Mouse (Mus musculus): ENCODE measurements at regions not wholly inside any gene's neighbourhood (a gene's known extent, or its start where the extent isn't known, plus 50 kb on each side); places are given as distances from the start of the nearest gene placed in this dataset.
A peak's percentile ranks its signal among the peaks of the same experiment; 100 is the strongest.

DNA sequence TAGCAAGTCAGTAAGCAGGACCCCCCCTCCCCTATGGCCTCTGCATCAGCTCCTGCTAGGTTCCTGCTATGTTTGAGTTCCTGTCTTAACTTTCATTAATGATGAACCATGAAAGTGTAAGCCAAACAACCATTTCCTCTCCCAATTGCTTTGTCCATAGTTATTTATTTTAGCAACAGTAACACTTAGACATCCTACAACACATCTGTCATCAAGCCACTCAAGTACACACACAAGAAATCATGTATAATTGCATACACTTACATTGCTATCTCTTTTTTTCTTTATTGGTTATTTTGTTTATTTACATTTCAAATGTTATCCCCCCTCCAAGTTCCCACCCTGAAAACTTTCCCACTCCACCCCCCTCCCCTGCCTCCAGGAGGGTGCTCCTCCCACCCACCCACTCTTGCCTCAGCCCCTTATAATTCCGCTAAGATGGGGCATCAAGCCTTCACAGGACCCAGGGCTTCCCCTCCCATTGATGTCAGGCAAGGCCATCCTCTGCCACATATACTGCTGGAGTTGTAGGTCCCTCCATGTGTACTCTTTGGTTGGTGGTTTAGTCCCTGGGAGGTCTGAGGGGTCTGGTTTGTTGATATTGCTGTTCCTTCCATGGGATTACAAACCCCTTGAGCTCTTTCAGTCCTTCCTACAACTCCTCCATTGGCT lies 310.9 kb upstream of the Ccnh start:
- Histone ChIP-seq H3K27ac (ENCODE audit: insufficient read depth, low read length) (no peak overlapping the region), H3K4me1 (ENCODE audit: control insufficient read depth, insufficient read depth, low read length) (no peaks in the 10 kb centered on the region), H3K4me3 (ENCODE audit: insufficient read depth, low read length) (no peak overlapping the region)
- no peak for TF ChIP-seq CTCF (IDR thresholded peaks at IDR 0.05; ENCODE audit: extremely low read depth, insufficient read depth, low read length)
- TF ChIP-seq POLR2A (IDR thresholded peaks at IDR 0.05; ENCODE audit: extremely low read depth, insufficient read depth, low read length) = no peak

DNA sequence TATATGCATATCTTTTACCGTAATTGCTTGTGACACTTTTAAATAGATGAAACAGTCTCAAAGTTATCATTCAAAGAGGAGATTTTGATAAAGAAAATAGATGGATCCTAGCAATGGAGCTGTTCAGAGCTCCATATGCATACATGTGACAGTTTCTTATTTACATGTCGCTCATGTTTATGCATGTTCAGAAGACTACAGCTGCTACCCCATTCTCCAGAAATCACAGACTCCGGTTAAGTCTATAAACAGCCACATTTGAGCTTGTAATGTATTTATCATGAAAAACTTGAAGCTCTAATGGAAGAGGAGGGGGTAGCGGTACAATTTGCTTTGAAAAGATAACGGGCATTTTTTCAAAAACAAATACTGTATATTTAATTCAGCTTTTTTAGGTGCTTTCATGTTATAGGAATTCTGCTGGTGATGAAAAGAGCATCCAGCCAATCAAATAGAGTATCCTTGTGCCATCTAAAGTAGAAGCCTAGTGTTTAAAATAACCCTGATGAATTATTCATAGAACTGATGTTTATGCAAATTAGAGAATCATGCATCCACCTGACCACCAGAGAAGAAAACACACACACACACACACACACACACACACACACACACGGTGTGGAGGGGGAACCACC lies 283.7 kb upstream of the Ccnh start:
- TF ChIP-seq CTCF (IDR thresholded peaks at IDR 0.05; ENCODE audit: extremely low read depth, insufficient read depth, low read length) (no peak), POLR2A (IDR thresholded peaks at IDR 0.05; ENCODE audit: extremely low read depth, insufficient read depth, low read length) (no peak)
- Histone ChIP-seq H3K4me1 (ENCODE audit: control insufficient read depth, insufficient read depth, low read length) (no peaks in the 10 kb centered on the region), H3K4me3 (ENCODE audit: insufficient read depth, low read length) (peak overlapping the region; percentile 36), H3K27ac (ENCODE audit: insufficient read depth, low read length) (no peak overlapping the region)

DNA sequence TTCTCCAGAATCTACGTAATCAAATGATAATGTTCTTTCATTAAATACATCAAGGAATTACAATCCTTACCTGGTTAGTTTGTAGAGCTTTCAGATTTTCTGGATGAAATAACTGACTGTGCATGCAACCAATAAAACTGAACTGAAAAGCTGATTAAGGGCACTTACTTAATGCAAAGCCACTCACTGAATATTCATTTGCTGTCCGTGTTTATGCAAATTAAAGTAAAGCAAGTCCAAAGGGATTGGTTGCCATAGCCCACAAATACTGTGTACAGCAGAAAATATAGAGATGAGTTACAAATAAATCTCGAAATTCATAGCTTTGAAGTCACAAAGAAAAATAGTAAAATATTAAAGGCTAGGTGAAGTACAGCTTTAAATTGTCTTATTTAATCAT lies 283.2 kb upstream of the Ccnh start:
- H3K4me3 ChIP-seq (ENCODE audit: insufficient read depth, low read length) = peak overlapping the region; percentile 36
- no peak overlapping the region for H3K27ac ChIP-seq (ENCODE audit: insufficient read depth, low read length)
- no peaks in the 10 kb centered on the region for H3K4me1 ChIP-seq (ENCODE audit: control insufficient read depth, insufficient read depth, low read length)
- TF ChIP-seq POLR2A (IDR thresholded peaks at IDR 0.05; ENCODE audit: extremely low read depth, insufficient read depth, low read length) = no peak
- TF ChIP-seq CTCF (IDR thresholded peaks at IDR 0.05; ENCODE audit: extremely low read depth, insufficient read depth, low read length) = no peak

DNA sequence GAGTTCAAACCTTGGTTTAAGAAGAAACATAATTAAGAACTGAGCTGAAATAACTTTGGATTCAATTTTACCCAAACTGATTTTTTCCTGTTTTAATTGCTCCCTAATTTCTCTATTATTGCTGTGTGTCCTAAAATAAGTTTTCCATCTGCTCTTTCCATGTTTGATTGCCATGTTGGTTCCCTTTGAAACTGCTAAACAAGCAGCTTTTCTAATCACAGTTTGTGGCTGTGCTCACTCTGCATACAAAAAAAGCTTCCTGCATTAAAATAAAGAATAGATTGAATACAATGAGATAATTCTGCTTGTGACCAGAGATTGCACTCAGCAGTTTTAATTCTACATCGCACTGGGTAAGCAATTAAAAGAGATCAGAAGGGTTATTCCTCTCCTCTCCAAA lies 257.9 kb upstream of the Ccnh start:
- no peaks in the 10 kb centered on the region for H3K4me1 ChIP-seq (ENCODE audit: control insufficient read depth, insufficient read depth, low read length)
- H3K4me3 ChIP-seq (ENCODE audit: insufficient read depth, low read length) = no peak overlapping the region
- no peak for TF ChIP-seq POLR2A (IDR thresholded peaks at IDR 0.05; ENCODE audit: extremely low read depth, insufficient read depth, low read length)
- no peak for TF ChIP-seq CTCF (IDR thresholded peaks at IDR 0.05; ENCODE audit: extremely low read depth, insufficient read depth, low read length)
- H3K27ac ChIP-seq (ENCODE audit: insufficient read depth, low read length) = no peak overlapping the region

DNA sequence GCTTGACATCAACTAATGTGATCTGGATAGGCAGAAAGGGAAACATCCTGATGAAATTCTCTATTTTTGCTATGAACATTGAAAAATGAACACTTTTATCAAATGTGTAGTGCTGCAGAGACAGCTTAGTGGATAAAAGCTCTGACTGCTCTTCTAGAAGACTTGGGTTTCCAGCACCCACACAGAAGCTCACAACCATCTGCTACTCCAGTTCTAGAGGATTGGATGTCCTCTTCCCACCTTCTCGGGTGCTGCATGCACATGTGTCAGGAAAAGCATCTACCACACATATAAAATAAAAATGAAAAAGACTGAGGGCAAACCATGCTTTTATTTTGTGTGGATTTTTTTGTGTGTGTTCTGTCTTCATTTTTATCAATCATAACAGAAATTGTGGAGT lies 253.6 kb upstream of the Ccnh start:
- no peaks in the 10 kb centered on the region for H3K4me1 ChIP-seq (ENCODE audit: control insufficient read depth, insufficient read depth, low read length)
- no peak overlapping the region for H3K4me3 ChIP-seq (ENCODE audit: insufficient read depth, low read length)
- TF ChIP-seq POLR2A (IDR thresholded peaks at IDR 0.05; ENCODE audit: extremely low read depth, insufficient read depth, low read length) (no peak), CTCF (IDR thresholded peaks at IDR 0.05; ENCODE audit: extremely low read depth, insufficient read depth, low read length) (no peak)
- H3K27ac ChIP-seq (ENCODE audit: insufficient read depth, low read length) = no peak overlapping the region

DNA sequence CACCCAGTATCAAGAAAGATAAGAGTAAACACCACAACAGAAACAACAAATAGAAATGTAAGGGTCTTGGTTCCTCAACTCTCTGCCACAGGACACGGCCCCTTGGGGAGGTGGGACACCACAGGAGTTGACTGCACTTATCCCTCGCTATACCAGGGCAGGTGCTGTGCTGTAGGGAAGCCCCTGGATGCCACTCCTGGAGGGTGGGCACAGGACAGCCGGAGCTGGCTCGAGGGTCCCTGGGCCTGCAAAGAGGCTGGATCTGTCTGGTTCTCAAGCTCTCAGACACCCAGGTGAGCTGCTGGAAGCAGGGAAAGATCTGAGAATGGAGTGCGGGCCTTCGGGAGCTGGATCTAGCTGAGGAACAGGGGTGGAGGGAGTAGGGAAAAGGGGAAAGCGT lies 249.5 kb upstream of the Ccnh start:
- TF ChIP-seq POLR2A (IDR thresholded peaks at IDR 0.05; ENCODE audit: extremely low read depth, insufficient read depth, low read length) (no peak), CTCF (IDR thresholded peaks at IDR 0.05; ENCODE audit: extremely low read depth, insufficient read depth, low read length) (no peak)
- Histone ChIP-seq H3K4me1 (ENCODE audit: control insufficient read depth, insufficient read depth, low read length) (no peaks in the 10 kb centered on the region), H3K4me3 (ENCODE audit: insufficient read depth, low read length) (no peak overlapping the region), H3K27ac (ENCODE audit: insufficient read depth, low read length) (no peak overlapping the region)

DNA sequence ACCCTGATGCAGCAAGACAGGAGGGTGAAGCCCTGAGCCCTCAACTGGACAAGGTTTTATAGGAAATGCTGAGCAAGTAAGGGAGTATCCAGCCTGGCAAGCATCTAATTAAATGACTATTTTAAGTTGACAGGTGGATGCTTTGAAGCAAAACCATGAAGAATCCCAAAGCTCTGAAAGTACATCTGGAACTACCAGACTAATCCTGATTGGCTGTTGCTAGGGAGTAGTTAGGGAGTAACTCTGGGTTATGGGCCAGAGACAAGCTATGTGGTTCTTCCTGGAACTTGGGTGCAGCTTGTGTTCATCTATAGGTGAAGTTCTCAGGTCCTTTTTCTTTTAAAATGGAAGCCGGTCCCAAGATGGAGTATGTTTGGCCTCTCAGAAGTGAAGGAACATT lies 248.3 kb upstream of the Ccnh start:
- H3K4me3 ChIP-seq (ENCODE audit: insufficient read depth, low read length) = no peak overlapping the region
- no peaks in the 10 kb centered on the region for H3K4me1 ChIP-seq (ENCODE audit: control insufficient read depth, insufficient read depth, low read length)
- H3K27ac ChIP-seq (ENCODE audit: insufficient read depth, low read length) = no peak overlapping the region
- TF ChIP-seq POLR2A (IDR thresholded peaks at IDR 0.05; ENCODE audit: extremely low read depth, insufficient read depth, low read length) (no peak), CTCF (IDR thresholded peaks at IDR 0.05; ENCODE audit: extremely low read depth, insufficient read depth, low read length) (no peak)

DNA sequence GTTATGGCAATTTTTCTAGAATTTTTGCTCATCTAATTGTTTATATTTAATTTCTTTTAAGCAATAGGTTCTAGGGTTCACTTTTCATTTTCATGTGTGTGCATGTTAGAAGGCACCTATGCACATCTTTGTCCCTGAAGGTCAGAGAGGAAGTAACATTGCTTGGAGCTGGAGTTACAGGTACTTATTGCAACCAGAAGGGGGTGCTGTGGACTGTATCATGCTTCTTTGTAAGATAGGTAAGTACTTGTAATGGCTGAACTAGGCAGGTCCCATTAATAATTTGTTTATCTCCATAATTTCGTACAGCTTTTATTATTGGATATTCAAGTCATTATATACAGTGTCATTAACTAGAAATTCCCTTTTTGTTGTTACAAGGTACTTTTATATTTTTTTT lies 238.3 kb upstream of the Ccnh start:
- Histone ChIP-seq H3K4me3 (ENCODE audit: insufficient read depth, low read length) (no peak overlapping the region), H3K4me1 (ENCODE audit: control insufficient read depth, insufficient read depth, low read length) (no peaks in the 10 kb centered on the region), H3K27ac (ENCODE audit: insufficient read depth, low read length) (no peak overlapping the region)
- TF ChIP-seq CTCF (IDR thresholded peaks at IDR 0.05; ENCODE audit: extremely low read depth, insufficient read depth, low read length) (peak; percentile 31; the same call in 1 of the 2 replicates), POLR2A (IDR thresholded peaks at IDR 0.05; ENCODE audit: extremely low read depth, insufficient read depth, low read length) (no peak)

DNA sequence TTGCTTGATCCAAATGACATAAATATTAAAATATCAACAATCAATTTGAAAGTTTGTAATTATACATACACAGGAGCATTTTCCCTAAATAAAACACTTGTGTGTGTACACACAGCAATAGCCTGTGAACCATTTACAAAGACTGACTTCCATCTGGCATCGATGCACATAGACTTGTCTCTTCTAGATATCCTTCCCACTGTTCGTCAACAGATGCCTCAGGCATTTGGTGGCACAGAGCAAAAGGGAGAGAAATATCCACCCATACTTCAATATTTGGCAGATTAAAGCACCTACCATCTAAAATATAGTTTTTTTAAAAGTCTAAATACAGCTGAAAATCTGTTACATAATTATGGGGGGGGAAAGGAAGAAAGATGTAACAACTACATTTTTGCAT lies 236.0 kb upstream of the Ccnh start:
- TF ChIP-seq CTCF (IDR thresholded peaks at IDR 0.05; ENCODE audit: extremely low read depth, insufficient read depth, low read length) = no peak
- TF ChIP-seq POLR2A (IDR thresholded peaks at IDR 0.05; ENCODE audit: extremely low read depth, insufficient read depth, low read length) = no peak
- no peak overlapping the region for H3K27ac ChIP-seq (ENCODE audit: insufficient read depth, low read length)
- no peaks in the 10 kb centered on the region for H3K4me1 ChIP-seq (ENCODE audit: control insufficient read depth, insufficient read depth, low read length)
- H3K4me3 ChIP-seq (ENCODE audit: insufficient read depth, low read length) = no peak overlapping the region

DNA sequence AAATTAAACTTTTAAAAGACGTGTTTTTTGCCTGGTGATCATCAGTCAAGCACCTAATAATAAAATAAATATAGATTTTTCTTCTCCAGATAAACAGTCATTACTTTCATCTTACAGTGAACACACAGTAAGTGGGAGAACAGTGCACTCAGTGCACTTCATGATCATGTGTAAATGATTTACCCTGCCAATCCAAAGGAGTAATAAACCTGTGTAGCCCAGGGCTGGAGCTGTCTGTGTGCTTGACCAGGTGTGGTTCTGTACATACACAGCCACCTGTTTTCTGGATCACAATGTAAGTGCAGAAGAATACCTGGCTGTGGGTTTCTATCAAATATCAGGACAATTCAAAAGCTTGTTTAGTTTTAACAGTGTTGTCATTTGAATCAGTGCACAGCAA lies 235.4 kb upstream of the Ccnh start:
- TF ChIP-seq POLR2A (IDR thresholded peaks at IDR 0.05; ENCODE audit: extremely low read depth, insufficient read depth, low read length) = no peak
- TF ChIP-seq CTCF (IDR thresholded peaks at IDR 0.05; ENCODE audit: extremely low read depth, insufficient read depth, low read length) = no peak
- no peaks in the 10 kb centered on the region for H3K4me1 ChIP-seq (ENCODE audit: control insufficient read depth, insufficient read depth, low read length)
- no peak overlapping the region for H3K27ac ChIP-seq (ENCODE audit: insufficient read depth, low read length)
- no peak overlapping the region for H3K4me3 ChIP-seq (ENCODE audit: insufficient read depth, low read length)
